Mouse (Mus musculus): ENCODE data around the gene Shisa8. TPM values are rescaled to one million over a fixed set of nuclear protein-coding genes. Genes with fewer than 3 reads are reported as not detected.

Shisa8 gene
- polyA plus RNA-seq, 1 experiment from 2014 or later, result 0.10 TPM

DNA sequence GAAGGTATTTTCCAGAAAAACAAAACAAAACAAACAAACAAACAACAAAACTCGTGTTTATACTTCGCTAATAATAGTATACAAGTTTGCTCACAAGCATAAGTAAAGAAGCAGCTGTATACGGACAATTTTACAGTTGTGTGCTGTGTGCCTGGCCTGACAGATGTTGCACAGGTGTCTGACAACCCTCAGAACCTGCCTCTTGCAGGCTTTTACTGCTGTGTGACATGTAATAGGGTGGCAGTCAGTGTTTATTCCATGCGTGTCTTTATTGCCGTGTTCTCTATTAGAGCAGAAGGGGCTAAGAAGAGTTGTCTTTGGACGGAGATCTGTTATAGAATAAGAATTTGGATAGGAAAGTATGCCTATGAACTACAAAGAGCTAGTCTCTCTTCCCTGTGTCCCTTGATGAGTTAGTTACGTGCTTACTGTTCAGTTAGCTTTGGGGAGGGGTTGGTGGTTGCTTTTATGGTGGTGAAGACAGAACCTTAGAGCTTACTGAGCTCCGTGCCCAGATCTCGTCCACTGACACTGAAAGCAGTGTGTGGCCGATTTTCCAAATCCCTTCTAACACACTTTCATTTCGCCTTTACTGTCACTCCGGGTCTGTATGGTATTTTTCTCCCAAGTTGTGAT is 50.5 kb downstream of the Shisa8 start:
- Histone ChIP-seq H3K27me3 (no peaks in the 10 kb centered on the region), H3K4me1 (replicated peaks) (peaks cover 84% of the 10 kb centered on the region), H3K9me3 (no peaks in the 10 kb centered on the region)

DNA sequence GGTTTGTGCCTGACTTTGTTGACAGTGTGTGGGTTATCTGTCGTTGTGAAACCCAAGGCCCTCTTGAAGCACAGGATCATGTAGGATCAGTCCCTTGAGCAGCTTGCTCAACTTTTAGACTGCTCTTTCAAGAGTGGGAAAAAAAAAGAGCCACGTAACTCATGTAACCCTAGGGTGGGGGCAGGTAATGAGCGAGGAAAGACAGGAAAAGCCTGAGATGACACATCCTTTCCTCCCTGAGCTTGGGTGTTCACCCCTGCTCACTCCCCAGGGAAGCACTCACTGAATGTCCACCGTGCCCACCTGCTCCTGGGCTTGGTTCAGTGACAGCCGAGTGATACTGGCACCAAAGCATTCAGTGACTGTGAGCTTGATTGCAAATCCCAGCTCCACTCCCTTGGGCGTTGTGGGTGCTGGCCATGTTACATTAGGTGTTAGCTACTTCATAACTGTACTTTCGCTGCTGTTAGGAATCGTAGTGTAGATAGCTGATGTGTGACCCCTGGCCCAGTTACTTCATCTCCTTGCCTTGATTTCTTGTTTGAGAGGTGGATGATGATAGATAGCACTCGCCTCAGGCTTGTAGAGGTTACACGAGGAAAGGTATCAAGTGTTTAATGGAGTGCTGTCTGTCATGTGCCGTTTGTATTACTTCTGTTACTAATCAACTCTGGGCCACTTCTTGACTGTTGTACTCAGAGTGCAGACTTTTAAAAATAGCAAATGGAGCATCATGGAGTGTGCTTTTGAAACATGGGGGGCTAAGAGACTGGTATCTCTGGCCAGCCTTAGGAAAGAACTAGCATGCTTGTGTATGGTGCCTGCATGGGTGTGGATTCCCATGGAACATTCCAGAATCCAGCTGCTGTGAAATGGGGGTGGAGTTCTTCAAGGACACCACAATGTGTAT is 51.6 kb downstream of the Shisa8 start:
- Histone ChIP-seq H3K9me3 (0 out of 2 replicates have a peak, but pooled peaks cover 5% of the 10 kb centered on the region), H3K36me3 (peaks cover 17% of the 10 kb centered on the region; the same call in 1 of the 2 replicates), H3K4me2 (no peak overlapping the region), H3K4me3 (replicated peaks) (no peak overlapping the region), H3K4me1 (replicated peaks) (peaks cover 73% of the 10 kb centered on the region), H3K9ac (replicated peaks) (no peak overlapping the region), H3K27ac (no peak overlapping the region; the same call in 1 of the 2 replicates), H3K27me3 (no peaks in the 10 kb centered on the region)
- no peak for ATAC-seq (ENCODE audit: insufficient number of reproducible peaks, insufficient read depth, low FRiP score, low TSS enrichment, low read depth)
- WGBS, result 77% methylated on average over 11 of the region's 11 CpGs

More for the DNA sequence above, 50.5 kb downstream of the Shisa8 start:
- Histone ChIP-seq H3K36me3 (peaks cover 9% of the 10 kb centered on the region; the same call in 1 of the 2 replicates), H3K27ac (no peak overlapping the region), H3K9ac (replicated peaks) (no peak overlapping the region), H3K4me3 (replicated peaks) (no peak overlapping the region), H3K4me2 (no peak overlapping the region)
- no peak for ATAC-seq (ENCODE audit: insufficient number of reproducible peaks, insufficient read depth, low FRiP score, low TSS enrichment, low read depth)
- WGBS, result 75% methylated on average over 12 of the region's 12 CpGs

DNA sequence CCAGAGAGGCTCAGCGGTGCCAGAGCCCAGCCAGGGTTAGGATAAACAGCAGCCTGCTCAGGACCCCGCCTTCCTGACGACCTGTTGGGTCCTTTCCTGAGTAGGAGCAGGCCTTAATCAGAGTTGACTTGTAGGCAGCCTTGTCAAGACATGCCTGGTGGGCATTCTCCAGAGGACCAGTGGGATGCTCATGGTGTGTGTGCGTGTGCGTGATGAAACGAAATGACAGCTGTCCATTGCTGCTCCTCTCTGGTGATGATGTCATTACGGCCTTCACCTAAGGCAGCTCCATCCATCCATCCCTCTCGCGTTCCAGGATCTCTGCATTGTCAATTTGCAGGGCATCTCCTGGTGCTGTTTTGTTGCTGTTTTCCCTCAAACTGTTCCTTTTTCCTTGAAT is 53.1 kb downstream of the Shisa8 start:
- no peak for ATAC-seq (ENCODE audit: insufficient number of reproducible peaks, insufficient read depth, low FRiP score, low TSS enrichment, low read depth)
- Histone ChIP-seq H3K4me1 (replicated peaks) (peaks cover 68% of the 10 kb centered on the region), H3K9ac (replicated peaks) (no peak overlapping the region), H3K4me2 (no peak overlapping the region), H3K4me3 (replicated peaks) (no peak overlapping the region), H3K27me3 (no peaks in the 10 kb centered on the region), H3K9me3 (0 out of 2 replicates have a peak, but pooled peaks cover 5% of the 10 kb centered on the region), H3K36me3 (peaks cover 17% of the 10 kb centered on the region; the same call in 1 of the 2 replicates), H3K27ac (0 out of 2 replicates have a peak overlapping the region, but pooled peaks have one; percentile 82)
- WGBS, result 78% methylated on average over 9 of the region's 9 CpGs

DNA sequence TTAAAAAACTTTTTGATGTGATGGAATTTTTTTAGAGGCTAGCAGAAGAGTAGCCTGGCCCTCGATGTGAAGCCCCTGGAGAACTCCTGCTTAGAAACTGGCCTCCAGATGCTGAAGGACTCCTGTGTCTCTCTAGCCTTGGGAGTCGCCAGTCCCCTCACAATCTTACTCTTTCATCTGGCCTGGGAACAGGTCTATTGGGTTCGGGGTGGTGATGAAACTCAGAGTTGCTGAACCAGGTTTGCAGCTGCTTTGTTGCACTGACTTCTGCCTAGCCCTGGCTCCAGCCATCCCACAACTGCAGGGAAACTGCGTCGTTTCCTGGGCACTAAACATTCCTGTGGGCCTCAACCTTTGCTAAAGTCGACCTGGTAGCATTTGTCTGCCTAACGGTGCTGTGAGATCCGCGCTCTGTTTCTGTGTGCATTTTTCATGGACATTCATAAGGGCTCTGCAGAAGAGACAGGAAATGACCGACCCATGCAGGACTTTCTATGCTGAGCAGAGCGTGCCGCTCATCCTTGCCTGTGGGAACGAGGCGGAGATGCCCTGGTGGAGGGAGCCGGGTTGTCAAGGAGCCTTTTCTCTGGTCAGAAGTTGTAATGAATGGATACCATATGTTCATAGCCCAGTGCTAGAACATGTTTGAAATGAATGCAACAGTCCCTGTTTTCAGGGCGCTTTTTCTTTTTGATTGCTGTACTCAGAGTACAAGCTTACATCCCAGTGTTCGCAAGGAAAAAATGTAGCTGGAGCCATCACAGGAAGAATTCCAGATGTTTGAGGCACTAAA is 54.2 kb downstream of the Shisa8 start:
- H3K36me3 ChIP-seq, result peaks cover 17% of the 10 kb centered on the region; the same call in 1 of the 2 replicates

DNA sequence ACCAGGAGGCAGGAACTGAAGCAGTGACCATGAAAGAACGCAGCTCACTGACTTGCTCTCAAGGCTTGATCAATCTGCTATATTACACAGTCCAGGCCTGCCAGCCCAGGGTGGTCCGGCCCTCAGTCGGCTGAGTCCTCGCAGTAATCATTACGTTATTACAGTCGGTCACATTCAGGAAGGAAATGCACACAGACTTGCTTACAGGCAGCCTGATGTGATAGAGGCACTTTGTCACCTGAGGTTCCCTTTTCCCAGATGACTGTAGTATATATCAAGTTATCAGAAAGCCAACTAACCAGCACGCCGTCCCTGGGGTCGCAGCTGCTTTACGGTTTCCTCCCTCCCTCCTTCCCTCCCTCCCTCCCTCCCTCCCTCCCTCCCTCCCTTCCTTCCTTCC is 55.7 kb downstream of the Shisa8 start:
- no peak for ATAC-seq (ENCODE audit: insufficient number of reproducible peaks, insufficient read depth, low FRiP score, low TSS enrichment, low read depth)
- Histone ChIP-seq H3K4me3 (replicated peaks) (no peak overlapping the region), H3K4me2 (no peak overlapping the region), H3K27me3 (no peaks in the 10 kb centered on the region), H3K36me3 (peaks cover 17% of the 10 kb centered on the region; the same call in 1 of the 2 replicates), H3K4me1 (replicated peaks) (peaks cover 63% of the 10 kb centered on the region), H3K27ac (peak overlapping the region; percentile 53; the same call in 1 of the 2 replicates), H3K9ac (replicated peaks) (no peak overlapping the region), H3K9me3 (0 out of 2 replicates have a peak, but pooled peaks cover 5% of the 10 kb centered on the region)
- WGBS, result 72% methylated on average over 10 of the region's 10 CpGs

More for the DNA sequence above, 54.2 kb downstream of the Shisa8 start:
- WGBS, result 46% methylated on average over 17 of the region's 17 CpGs
- Histone ChIP-seq H3K4me2 (peak overlapping the region; percentile 17), H3K27me3 (no peaks in the 10 kb centered on the region), H3K9me3 (0 out of 2 replicates have a peak, but pooled peaks cover 5% of the 10 kb centered on the region), H3K4me3 (replicated peaks) (no peak overlapping the region), H3K9ac (replicated peaks) (no peak overlapping the region), H3K27ac (peak overlapping the region; percentile 82), H3K4me1 (replicated peaks) (peaks cover 62% of the 10 kb centered on the region)
- ATAC-seq (ENCODE audit: insufficient number of reproducible peaks, insufficient read depth, low FRiP score, low TSS enrichment, low read depth), result no peak

DNA sequence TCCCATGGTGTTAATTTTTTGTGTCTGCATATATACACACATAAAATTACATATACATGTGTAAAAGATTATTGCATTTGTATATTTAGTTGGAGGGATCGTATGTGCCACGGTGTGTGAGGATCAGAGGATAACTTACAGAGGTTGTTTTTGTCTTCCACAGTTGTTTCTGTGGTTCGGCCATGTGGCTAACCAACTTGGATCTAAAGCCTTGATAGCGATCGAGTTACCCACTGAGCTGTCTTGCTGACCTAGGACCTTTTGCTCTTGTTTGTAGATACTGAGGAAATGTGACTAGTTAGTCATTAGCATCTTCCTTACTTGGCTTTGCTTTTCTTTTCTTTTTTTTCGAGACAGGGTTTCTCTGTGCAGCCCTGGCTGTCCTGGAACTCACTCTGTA is 56.3 kb downstream of the Shisa8 start:
- WGBS, result 88% methylated on average over 6 of the region's 6 CpGs
- peaks cover 57% of the 10 kb centered on the region for H3K4me1 ChIP-seq (replicated peaks)
- 0 out of 2 replicates have a peak, but pooled peaks cover 5% of the 10 kb centered on the region for H3K9me3 ChIP-seq
- H3K4me2 ChIP-seq, result no peak overlapping the region
- H3K27ac ChIP-seq, result no peak overlapping the region
- H3K9ac ChIP-seq (replicated peaks), result no peak overlapping the region
- H3K27me3 ChIP-seq, result no peaks in the 10 kb centered on the region
- H3K4me3 ChIP-seq (replicated peaks), result no peak overlapping the region
- ATAC-seq (ENCODE audit: insufficient number of reproducible peaks, insufficient read depth, low FRiP score, low TSS enrichment, low read depth), result no peak
- H3K36me3 ChIP-seq, result peaks cover 17% of the 10 kb centered on the region; the same call in 1 of the 2 replicates

MicroRNAs encoded within 50 kb of the gene (microRNA counts, 519-probe panel; counts per million panel counts)
- 3,332 counts per million, percentile 17 among the panel's probes with 10 or more counts for microRNA mmu-miR-33

Small RNAs within 50 kb of the gene (microRNA-seq; reads per million reads assigned to microRNA genes)
- gene Mir33, result 72.1 reads per million, percentile 47 among the genes with 10 or more reads in this experiment

Other genes with a start within 250 kb of the Shisa8 start
- gene 1700029P11Rik, start 232.3 kb downstream of the Shisa8 start, polyA plus RNA-seq (2016; fragmentation: Nextera tagmentation; extraction: Ambion mirVana), result not detected in 2 replicates
- gene Xrcc6, start 225.0 kb downstream of the Shisa8 start, polyA plus RNA-seq (2016; fragmentation: Nextera tagmentation; extraction: Ambion mirVana), result 91.2 and 91.6 TPM in 2 replicates
- gene Desi1, start 179.0 kb downstream of the Shisa8 start, polyA plus RNA-seq (2016; fragmentation: Nextera tagmentation; extraction: Ambion mirVana), result 30.4 TPM in 2 replicates
- 263 and 272 TPM in 2 replicates for gene Snu13, start 165.2 kb downstream of the Shisa8 start, polyA plus RNA-seq (2016; fragmentation: Nextera tagmentation; extraction: Ambion mirVana)
- gene 4930407I10Rik, start 153.7 kb downstream of the Shisa8 start, polyA plus RNA-seq (2016; fragmentation: Nextera tagmentation; extraction: Ambion mirVana), result not detected in 2 replicates
- gene Mei1, start 142.8 kb downstream of the Shisa8 start, polyA plus RNA-seq (2016; fragmentation: Nextera tagmentation; extraction: Ambion mirVana), result 0.10 TPM in 1 of 2 replicates, not detected in the other
- 23.4 and 26.6 TPM in 2 replicates for gene Ccdc134, start 84.9 kb downstream of the Shisa8 start, polyA plus RNA-seq (2016; fragmentation: Nextera tagmentation; extraction: Ambion mirVana)
- 186 and 188 TPM in 2 replicates for gene Srebf2, start 65.6 kb downstream of the Shisa8 start, polyA plus RNA-seq (2016; fragmentation: Nextera tagmentation; extraction: Ambion mirVana)
- 0.10 TPM in 1 of 2 replicates, not detected in the other for gene Tnfrsf13c, start 11.6 kb upstream of the Shisa8 start, polyA plus RNA-seq (2016; fragmentation: Nextera tagmentation; extraction: Ambion mirVana)
- 75.5 and 75.7 TPM in 2 replicates for gene Cenpm, start 31.9 kb upstream of the Shisa8 start, polyA plus RNA-seq (2016; fragmentation: Nextera tagmentation; extraction: Ambion mirVana)
- gene 1500009C09Rik, start 39.6 kb upstream of the Shisa8 start, polyA plus RNA-seq (2016; fragmentation: Nextera tagmentation; extraction: Ambion mirVana), result not detected in 2 replicates
- 45.5 and 46.3 TPM in 2 replicates for gene Sept3, start 62.1 kb upstream of the Shisa8 start, polyA plus RNA-seq (2016; fragmentation: Nextera tagmentation; extraction: Ambion mirVana)
- gene Wbp2nl, start 86.1 kb upstream of the Shisa8 start, polyA plus RNA-seq (2016; fragmentation: Nextera tagmentation; extraction: Ambion mirVana), result not detected in 2 replicates
- gene Naga, start 126.1 kb upstream of the Shisa8 start, polyA plus RNA-seq (2016; fragmentation: Nextera tagmentation; extraction: Ambion mirVana), result 33.6 and 34.1 TPM in 2 replicates
- 11.0 and 11.3 TPM in 2 replicates for gene Pheta2, start 126.1 kb upstream of the Shisa8 start, polyA plus RNA-seq (2016; fragmentation: Nextera tagmentation; extraction: Ambion mirVana)
- 204 and 226 TPM in 2 replicates for gene Smdt1, start 126.1 kb upstream of the Shisa8 start, polyA plus RNA-seq (2016; fragmentation: Nextera tagmentation; extraction: Ambion mirVana)
- 302 and 311 TPM in 2 replicates for gene Ndufa6, start 141.5 kb upstream of the Shisa8 start, polyA plus RNA-seq (2016; fragmentation: Nextera tagmentation; extraction: Ambion mirVana)
- gene Cyp2d22, start 167.4 kb upstream of the Shisa8 start, polyA plus RNA-seq (2016; fragmentation: Nextera tagmentation; extraction: Ambion mirVana), result 3.3 and 5.2 TPM in 2 replicates
- gene Cyp2d11, start 181.2 kb upstream of the Shisa8 start, polyA plus RNA-seq (2016; fragmentation: Nextera tagmentation; extraction: Ambion mirVana), result not detected in 2 replicates
- not detected in 2 replicates for gene Cyp2d10, start 194.4 kb upstream of the Shisa8 start, polyA plus RNA-seq (2016; fragmentation: Nextera tagmentation; extraction: Ambion mirVana)
- not detected in 2 replicates for gene Cyp2d9, start 220.6 kb upstream of the Shisa8 start, polyA plus RNA-seq (2016; fragmentation: Nextera tagmentation; extraction: Ambion mirVana)